Mouse (Mus musculus): ENCODE measurements around the gene Znrd1. TPM values are rescaled to one million over a fixed set of nuclear protein-coding genes. Genes with fewer than 3 reads are reported as not detected.

Znrd1 gene
- polyA plus RNA-seq, 1 experiment from 2014 or later, result 55.6 TPM

- ATAC-seq (ENCODE audit: low FRiP score, low read depth), result no peak
- 12% methylated on average over 12 of the region's 12 CpGs for WGBS
- peak overlapping the region; percentile 66 for H3K4me3 ChIP-seq
- no peaks in the 10 kb centered on the region for H3K9me3 ChIP-seq
- peak overlapping the region; percentile 74 for H3K4me2 ChIP-seq
- peak overlapping the region; percentile 73 for H3K9ac ChIP-seq
- H3K27ac ChIP-seq (replicated peaks), result peak overlapping the region; percentile 77
- H3K4me1 ChIP-seq (replicated peaks), result peaks cover 23% of the 10 kb centered on the region
- H3K36me3 ChIP-seq, result 0 out of 2 replicates have a peak, but pooled peaks cover 7% of the 10 kb centered on the region
- no peaks in the 10 kb centered on the region for H3K27me3 ChIP-seq
Measured at GRCm38 (mm10) chr17:36958884-36959283, 525 bp upstream of the Znrd1 start.

GRCm38 (mm10) chr17:36953062-36953461, 5.3 kb downstream of the Znrd1 start:
- Histone ChIP-seq H3K36me3 (peaks cover 14% of the 10 kb centered on the region), H3K9ac (no peak overlapping the region), H3K9me3 (no peaks in the 10 kb centered on the region), H3K4me3 (no peak overlapping the region), H3K4me2 (no peak overlapping the region), H3K27ac (replicated peaks) (no peak overlapping the region), H3K4me1 (replicated peaks) (peaks cover 22% of the 10 kb centered on the region), H3K27me3 (no peaks in the 10 kb centered on the region)
- WGBS, result 94% methylated on average over 1 of the region's 1 CpGs
- ATAC-seq (ENCODE audit: low FRiP score, low read depth), result no peak

- Histone ChIP-seq H3K27ac (replicated peaks) (no peak overlapping the region), H3K4me1 (replicated peaks) (peaks cover 20% of the 10 kb centered on the region)
Measured at GRCm38 (mm10) chr17:36952631-36953030, 5.7 kb downstream of the Znrd1 start.

GRCm38 (mm10) chr17:36950981-36951947, 7.1 kb downstream of the Znrd1 start, which contains the start of gene Ppp1r11:
TSS of gene Ppp1r11 (minus strand) at chr17:36951741.
- WGBS, result 2% methylated on average over 36 of the region's 36 CpGs
- H3K27ac ChIP-seq (replicated peaks), result peak within 1 kb of the TSS; percentile 92
- peak; percentile 96 for ATAC-seq (ENCODE audit: low FRiP score, low read depth)
- H3K4me3 ChIP-seq, result peak within 1 kb of the TSS; percentile 85
- no peaks in the 10 kb centered on the region for H3K27me3 ChIP-seq
- H3K4me1 ChIP-seq (replicated peaks), result peaks cover 21% of the 10 kb centered on the region
- H3K36me3 ChIP-seq, result peaks cover 11% of the 10 kb centered on the region
- H3K9me3 ChIP-seq, result no peaks in the 10 kb centered on the region
- peak within 1 kb of the TSS; percentile 75 for H3K9ac ChIP-seq
- H3K4me2 ChIP-seq, result peak within 1 kb of the TSS; percentile 76

More at GRCm38 (mm10) chr17:36952631-36953030, 5.7 kb downstream of the Znrd1 start:
- H3K36me3 ChIP-seq, result peaks cover 14% of the 10 kb centered on the region
- 89% methylated on average over 2 of the region's 2 CpGs for WGBS
- no peaks in the 10 kb centered on the region for H3K27me3 ChIP-seq
- no peak overlapping the region for H3K4me2 ChIP-seq
- H3K9ac ChIP-seq, result no peak overlapping the region
- ATAC-seq (ENCODE audit: low FRiP score, low read depth), result no peak
- no peaks in the 10 kb centered on the region for H3K9me3 ChIP-seq
- H3K4me3 ChIP-seq, result no peak overlapping the region

GRCm38 (mm10) chr17:36949265-36949664, 9.1 kb downstream of the Znrd1 start:
- H3K36me3 ChIP-seq, result peaks cover 6% of the 10 kb centered on the region
- peaks cover 9% of the 10 kb centered on the region for H3K27me3 ChIP-seq
- no peaks in the 10 kb centered on the region for H3K9me3 ChIP-seq
- peaks cover 30% of the 10 kb centered on the region for H3K4me1 ChIP-seq (replicated peaks)
- no peak overlapping the region for H3K4me3 ChIP-seq
- H3K4me2 ChIP-seq, result no peak overlapping the region
- WGBS, result 94% methylated on average over 8 of the region's 8 CpGs
- H3K9ac ChIP-seq, result no peak overlapping the region
- ATAC-seq (ENCODE audit: low FRiP score, low read depth), result no peak
- H3K27ac ChIP-seq (replicated peaks), result no peak overlapping the region

GRCm38 (mm10) chr17:36948286-36948685, 10.1 kb downstream of the Znrd1 start:
- ATAC-seq (ENCODE audit: low FRiP score, low read depth), result no peak
- H3K27ac ChIP-seq (replicated peaks), result no peak overlapping the region
- H3K27me3 ChIP-seq, result peaks cover 17% of the 10 kb centered on the region
- WGBS, result 87% methylated on average over 1 of the region's 1 CpGs
- no peaks in the 10 kb centered on the region for H3K9me3 ChIP-seq
- H3K4me2 ChIP-seq, result no peak overlapping the region
- no peak overlapping the region for H3K9ac ChIP-seq
- peaks cover 6% of the 10 kb centered on the region for H3K36me3 ChIP-seq
- H3K4me3 ChIP-seq, result no peak overlapping the region
- peaks cover 33% of the 10 kb centered on the region for H3K4me1 ChIP-seq (replicated peaks)

GRCm38 (mm10) chr17:36947051-36947819, 11.1 kb downstream of the Znrd1 start:
- Histone ChIP-seq H3K4me3 (peak overlapping the region; percentile 41), H3K9me3 (no peaks in the 10 kb centered on the region), H3K9ac (peak overlapping the region; percentile 56), H3K4me2 (peak overlapping the region; percentile 85), H3K27ac (replicated peaks) (peak overlapping the region; percentile 68), H3K27me3 (peaks cover 23% of the 10 kb centered on the region), H3K36me3 (peaks cover 6% of the 10 kb centered on the region), H3K4me1 (replicated peaks) (peaks cover 42% of the 10 kb centered on the region)
- peak; percentile 69 for ATAC-seq (ENCODE audit: low FRiP score, low read depth)
- WGBS, result under 1% methylated on average over 61 of the region's 62 CpGs

GRCm38 (mm10) chr17:36944121-36944775, 14.1 kb downstream of the Znrd1 start:
- 29% methylated on average over 9 of the region's 9 CpGs for WGBS

GRCm38 (mm10) chr17:36943691-36944090, 14.7 kb downstream of the Znrd1 start:
- H3K9ac ChIP-seq, result 0 out of 2 replicates have a peak overlapping the region, but pooled peaks have one; percentile 28
- no peaks in the 10 kb centered on the region for H3K9me3 ChIP-seq
- no peak overlapping the region for H3K27ac ChIP-seq (replicated peaks)
- peaks cover 32% of the 10 kb centered on the region for H3K4me1 ChIP-seq (replicated peaks)
- peak overlapping the region; percentile 39 for H3K4me3 ChIP-seq
- no peak for ATAC-seq (ENCODE audit: low FRiP score, low read depth)
- H3K36me3 ChIP-seq, result peaks cover 1% of the 10 kb centered on the region
- peaks cover 33% of the 10 kb centered on the region for H3K27me3 ChIP-seq
- 33% methylated on average over 5 of the region's 5 CpGs for WGBS
- peak overlapping the region; percentile 66 for H3K4me2 ChIP-seq

More at GRCm38 (mm10) chr17:36944121-36944775, 14.1 kb downstream of the Znrd1 start:
- Histone ChIP-seq H3K27me3 (peaks cover 33% of the 10 kb centered on the region), H3K36me3 (peaks cover 6% of the 10 kb centered on the region), H3K4me2 (0 out of 2 replicates have a peak overlapping the region, but pooled peaks have one; percentile 66), H3K27ac (replicated peaks) (no peak overlapping the region), H3K9ac (no peak overlapping the region), H3K4me3 (no peak overlapping the region), H3K9me3 (no peaks in the 10 kb centered on the region), H3K4me1 (replicated peaks) (peaks cover 32% of the 10 kb centered on the region)
- no peak for ATAC-seq (ENCODE audit: low FRiP score, low read depth)

- Histone ChIP-seq H3K4me2 (peak within 1 kb of the TSS; percentile 66), H3K27me3 (peaks cover 33% of the 10 kb centered on the region), H3K36me3 (no peaks in the 10 kb centered on the region), H3K9ac (peak within 1 kb of the TSS; percentile 28; the same call in 1 of the 2 replicates), H3K27ac (replicated peaks) (no peak within 1 kb of the TSS), H3K4me1 (replicated peaks) (peaks cover 32% of the 10 kb centered on the region), H3K4me3 (peak within 1 kb of the TSS; percentile 39), H3K9me3 (no peaks in the 10 kb centered on the region)
- no peak for ATAC-seq (ENCODE audit: low FRiP score, low read depth)
- 3% methylated on average over 59 of the region's 59 CpGs for WGBS
Measured at GRCm38 (mm10) chr17:36942791-36943471, 15.4 kb downstream of the Znrd1 start, which contains the start of gene Rnf39. TSS of gene Rnf39 (plus strand) at chr17:36942918.

- Histone ChIP-seq H3K4me3 (peak overlapping the region; percentile 39), H3K9me3 (no peaks in the 10 kb centered on the region), H3K9ac (no peak overlapping the region), H3K27me3 (peaks cover 33% of the 10 kb centered on the region), H3K4me1 (replicated peaks) (peaks cover 29% of the 10 kb centered on the region), H3K27ac (replicated peaks) (no peak overlapping the region), H3K4me2 (peak overlapping the region; percentile 66), H3K36me3 (no peaks in the 10 kb centered on the region)
- 52% methylated on average over 10 of the region's 10 CpGs for WGBS
- no peak for ATAC-seq (ENCODE audit: low FRiP score, low read depth)
Measured at GRCm38 (mm10) chr17:36942391-36942790, 16.0 kb downstream of the Znrd1 start.

All from hindbrain, embryonic 15.5 days (tissue).